Mouse (Mus musculus) naive thymus-derived CD4-positive, alpha-beta T cell, adult 2 months (primary cell): ENCODE results near the gene Cul4a.

Source experiments
- DNase-seq: peaks from one replicate; pipeline ENCODE4 v3.0.0-alpha.2; 2011; ENCODE audit warnings: low read depth

The Cul4a gene

DNA sequence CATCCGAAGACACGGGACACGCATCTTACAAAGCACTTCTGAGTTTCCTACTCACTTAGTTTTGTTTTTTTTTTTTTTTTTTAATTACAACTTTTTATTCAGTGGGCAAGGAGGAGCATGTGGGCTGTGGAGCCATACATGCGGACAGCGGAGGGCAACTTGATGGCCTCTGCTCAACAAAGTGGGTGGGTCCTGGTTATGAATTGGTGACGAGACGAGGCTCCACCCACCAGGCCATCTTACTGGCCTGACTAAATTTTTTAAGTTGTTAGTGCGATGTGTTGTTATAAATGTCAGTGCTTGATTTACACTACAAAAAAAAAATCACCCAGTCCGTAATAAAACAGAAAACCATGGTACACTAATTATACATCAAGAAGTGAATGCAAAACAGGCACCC is 75.0 kb downstream of the Cul4a start:
- no peak for DNase-seq

DNA sequence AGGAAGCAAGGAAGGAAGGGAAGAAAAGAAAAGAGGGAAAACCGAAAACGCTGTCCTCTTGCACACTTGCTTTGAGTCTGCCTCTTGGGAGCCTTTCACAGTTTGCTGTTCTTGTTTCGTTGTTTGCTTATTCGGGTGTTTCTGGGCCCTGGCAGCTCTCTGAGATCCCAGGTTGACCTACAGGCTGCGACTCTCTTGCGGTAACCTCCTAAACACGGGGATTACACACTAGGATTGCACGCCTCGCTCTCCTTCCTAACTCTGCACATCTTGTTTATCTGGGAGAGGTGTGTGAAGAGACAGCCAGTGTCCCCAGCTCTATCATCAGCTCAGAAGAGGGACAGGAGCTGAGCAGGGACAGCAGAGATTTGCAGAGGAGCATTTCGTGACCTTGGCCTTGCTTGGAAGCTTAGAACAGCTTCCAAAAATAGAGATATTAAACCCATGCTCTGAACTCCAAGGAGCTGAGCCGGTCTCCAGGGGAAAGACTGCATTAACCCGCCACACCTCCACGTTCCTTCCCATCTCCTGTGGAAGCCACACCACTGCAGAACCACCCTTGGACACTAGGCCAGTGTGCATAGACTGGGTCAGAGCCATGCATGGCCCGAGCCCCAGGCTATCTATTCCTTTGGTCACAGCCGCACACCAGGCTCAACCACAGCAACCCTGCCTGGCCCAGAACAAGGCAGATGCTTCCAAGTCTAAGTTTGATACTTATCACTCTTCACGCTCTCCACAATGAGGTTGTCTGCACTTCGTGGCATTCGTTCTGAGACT is 75.7 kb downstream of the Cul4a start:
- no peak for DNase-seq

DNA sequence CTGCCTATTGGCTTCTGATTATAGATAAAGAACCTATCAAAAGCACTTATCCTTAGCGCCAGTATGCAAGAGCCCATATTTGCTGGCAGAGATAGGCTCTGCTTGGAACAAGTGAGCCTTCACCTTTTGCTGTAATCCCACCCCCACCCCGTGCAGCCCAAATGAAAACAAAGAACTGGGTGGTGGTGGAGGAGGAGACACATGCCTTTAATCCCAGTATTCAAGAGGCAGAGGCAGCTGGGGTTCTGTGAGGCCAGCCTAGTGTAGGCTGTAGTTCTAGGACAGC is 76.2 kb downstream of the Cul4a start:
- DNase-seq, result no peak

DNA sequence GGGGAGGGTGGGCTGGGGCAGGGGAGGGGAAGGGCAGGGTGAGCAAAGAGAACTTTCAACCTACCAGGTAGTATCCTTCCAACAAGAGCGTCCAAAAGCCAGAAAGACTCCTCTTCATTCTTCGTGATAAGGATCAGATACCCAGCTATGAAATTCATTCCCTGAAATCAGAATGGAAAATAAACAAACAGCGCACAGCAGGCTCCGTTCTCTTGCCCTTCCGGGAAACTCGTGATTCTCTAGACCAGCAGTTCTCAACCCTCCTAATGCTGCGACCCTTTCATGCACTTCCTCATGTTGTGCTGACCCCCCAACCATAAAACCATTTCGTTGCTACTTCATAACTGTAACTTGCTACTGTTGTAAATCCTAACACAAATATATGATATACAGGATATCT is 81.4 kb downstream of the Cul4a start:
- no peak for DNase-seq

DNA sequence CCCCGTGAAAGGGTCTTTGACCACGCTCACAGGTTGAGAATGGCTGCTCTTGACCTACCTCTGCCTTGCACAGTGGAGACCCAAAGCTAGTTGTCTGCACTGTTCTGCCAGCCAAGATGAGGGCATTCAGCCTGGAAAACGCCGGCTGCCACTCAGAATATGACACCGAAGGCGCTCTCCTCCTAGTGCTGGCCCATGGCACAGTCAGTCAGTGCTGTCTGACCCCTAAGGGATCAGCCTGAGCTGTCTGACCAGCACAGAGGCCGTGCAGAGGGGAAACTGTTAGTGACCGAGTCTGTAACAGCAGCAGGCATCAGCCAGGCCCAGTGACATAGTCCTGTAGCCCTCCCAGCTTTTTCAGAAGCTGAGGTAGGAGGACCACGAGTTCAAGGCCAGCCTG is 81.8 kb downstream of the Cul4a start:
- DNase-seq, result no peak

DNA sequence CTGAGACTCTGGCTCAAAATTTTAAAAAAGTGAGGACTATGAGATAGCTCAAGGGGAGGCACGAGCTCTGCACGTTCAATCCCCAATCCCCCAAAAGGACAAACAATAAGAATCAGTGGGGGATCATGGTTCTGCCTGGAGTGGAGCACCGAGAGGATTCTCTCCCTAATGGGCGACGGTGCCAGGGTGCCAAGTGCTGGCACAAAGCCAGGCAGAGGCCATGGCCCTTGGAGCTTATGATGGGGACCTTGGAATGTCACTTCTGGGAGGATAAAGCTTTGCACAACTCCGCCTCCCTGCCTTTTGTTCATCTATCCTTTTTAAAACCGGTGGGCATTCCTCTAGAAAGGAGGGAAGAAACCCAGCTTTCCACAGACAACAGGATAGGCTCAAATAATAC is 82.2 kb downstream of the Cul4a start:
- DNase-seq, result no peak

DNA sequence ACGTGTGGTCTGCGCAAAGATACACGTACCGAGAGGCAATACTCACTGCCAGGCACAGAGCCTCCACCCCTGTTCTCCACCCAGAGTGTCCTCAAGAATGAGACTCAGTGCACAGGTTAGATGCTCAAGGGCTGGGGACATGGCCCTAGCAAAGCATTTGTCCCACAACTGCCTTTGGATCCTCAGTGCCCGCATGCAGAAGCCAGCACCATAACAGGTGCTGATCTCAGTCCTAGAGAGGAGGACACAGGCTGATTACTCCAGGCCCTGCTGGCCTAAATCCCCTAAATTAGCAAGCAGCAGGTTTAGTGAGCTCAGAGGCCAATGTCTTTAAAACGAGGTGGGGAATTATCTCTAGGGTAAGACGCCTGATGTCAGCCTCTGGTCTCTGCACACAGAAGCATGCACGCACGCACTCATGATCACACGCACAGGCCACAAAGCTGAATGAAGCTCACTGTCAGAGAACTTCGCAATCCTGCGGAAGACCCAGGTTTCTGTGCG is 82.7 kb downstream of the Cul4a start:
- no peak for DNase-seq

DNA sequence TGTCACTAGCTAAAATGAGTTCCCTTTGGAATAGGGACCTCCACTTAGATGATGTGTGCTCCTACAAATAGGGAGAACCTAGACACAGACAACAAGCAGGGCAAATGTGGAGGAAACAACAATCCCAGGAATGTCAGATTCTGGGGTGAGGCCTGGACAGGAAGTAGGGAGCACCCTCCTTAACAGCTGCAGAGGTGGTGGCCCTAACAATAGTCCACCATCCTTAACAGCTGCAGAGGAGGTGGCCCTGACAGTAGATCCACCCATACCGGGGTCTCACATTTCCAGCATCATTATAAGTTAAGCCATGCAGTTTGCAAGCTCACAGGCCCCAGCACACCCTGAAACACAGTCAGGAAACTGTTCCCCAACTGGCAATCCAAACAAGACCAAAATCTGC is 83.4 kb downstream of the Cul4a start:
- no peak for DNase-seq

DNA sequence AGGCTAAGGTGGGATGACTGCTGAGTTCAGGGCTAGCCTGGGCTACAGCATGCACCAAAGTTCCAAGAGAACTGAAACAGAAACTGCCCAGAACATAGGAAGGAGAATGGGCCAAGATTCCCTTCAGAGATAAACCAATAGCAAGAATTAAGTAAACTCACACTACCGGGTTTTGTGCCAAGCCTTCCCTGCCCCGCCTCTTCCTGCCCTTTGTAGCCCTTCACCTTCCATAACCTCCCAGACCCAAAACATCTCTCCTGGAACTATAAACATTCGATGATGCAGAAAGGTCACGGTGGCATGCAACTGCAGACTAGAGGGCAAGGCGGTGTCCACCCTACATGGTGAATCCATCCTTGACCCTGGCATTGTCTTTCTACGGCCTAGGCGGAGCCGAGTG is 84.8 kb downstream of the Cul4a start:
- DNase-seq, result no peak

DNA sequence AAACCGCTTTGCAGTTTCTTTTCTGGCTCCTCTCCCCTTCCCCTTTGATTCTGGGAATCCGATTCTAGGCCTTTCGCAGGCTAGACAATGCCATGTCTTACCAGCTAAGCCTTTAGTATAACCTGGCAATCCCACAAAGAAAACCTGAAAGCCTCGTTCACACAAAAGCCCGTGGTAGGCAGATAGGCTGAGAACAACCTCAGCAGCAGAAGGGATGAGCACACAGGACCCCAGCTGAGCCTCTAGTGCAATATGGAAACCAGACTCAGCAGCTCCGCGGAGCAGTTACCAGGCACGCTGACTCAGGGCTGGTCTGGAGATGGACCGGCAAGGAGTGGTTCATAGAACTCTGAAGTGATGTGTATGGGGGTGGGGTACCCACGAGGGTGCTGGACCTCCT is 89.4 kb downstream of the Cul4a start:
- DNase-seq, result no peak

DNA sequence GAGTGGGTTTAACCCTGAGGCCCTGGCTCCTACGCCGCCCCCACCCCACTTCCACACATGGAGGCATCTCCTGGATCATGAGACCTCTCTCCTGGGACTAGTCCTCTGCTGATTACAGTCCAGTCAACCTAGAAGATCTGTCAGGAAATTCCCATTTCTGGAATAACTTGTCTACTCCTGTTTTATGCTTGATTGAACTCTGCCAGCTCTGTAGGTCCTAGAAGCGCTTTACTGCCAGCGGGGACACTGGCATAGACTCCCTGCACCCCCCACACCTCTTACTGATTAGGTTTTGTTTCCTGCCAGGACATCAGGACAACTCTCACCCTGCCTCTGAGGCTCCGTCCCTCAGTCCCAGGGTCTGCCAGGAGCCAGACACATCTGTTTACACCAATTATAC is 92.1 kb downstream of the Cul4a start:
- DNase-seq, result no peak
